Mouse (Mus musculus): ENCODE data around the gene Mark3. TPM values are rescaled to one million over a fixed set of nuclear protein-coding genes. Genes with fewer than 3 reads are reported as not detected.
"Not testable (repeated sequence)": the region's sequence is repeated elsewhere in the genome, so short reads cannot be mapped to it uniquely, and the experiment has no call there.

The Mark3 gene
- polyA plus RNA-seq, 1 experiment from 2014 or later, result 49.2 TPM

- peak within 1 kb of the TSS; percentile 97 for H3K27ac ChIP-seq (ENCODE audit: low read length)
- peaks cover 9% of the 10 kb centered on the region for H3K36me3 ChIP-seq (ENCODE audit: control insufficient read depth, insufficient read depth)
- WGBS, result 0% methylated on average over 44 of the region's 47 CpGs
- peak within 1 kb of the TSS; percentile 93 for H3K4me3 ChIP-seq (replicated peaks; ENCODE audit: low read length)
- peaks cover 26% of the 10 kb centered on the region for H3K4me1 ChIP-seq (replicated peaks; ENCODE audit: control insufficient read depth, insufficient read depth, low read length)
- peak within 1 kb of the TSS; percentile 72 for H3K4me2 ChIP-seq (ENCODE audit: low read length)
- peak within 1 kb of the TSS; percentile 96 for H3K9ac ChIP-seq (replicated peaks; ENCODE audit: low read depth, low read length)
- peak; percentile 99 for ATAC-seq
- no peaks in the 10 kb centered on the region for H3K27me3 ChIP-seq (replicated peaks; ENCODE audit: control insufficient read depth, insufficient read depth, low read length)
- no peaks in the 10 kb centered on the region for H3K9me3 ChIP-seq (ENCODE audit: control insufficient read depth, low read length)
These were observed 36.5 kb upstream of the Mark3 start, which contains the start of gene Eif5 for GRCm38 (mm10) chr12:111537796-111538291. Gene Eif5, plus strand, starts transcription at chr12:111538016.

GRCm38 (mm10) chr12:111538292-111539040 lies 35.9 kb upstream of the Mark3 start:
- Histone ChIP-seq H3K4me1 (replicated peaks; ENCODE audit: control insufficient read depth, insufficient read depth, low read length) (peaks cover 26% of the 10 kb centered on the region), H3K4me2 (ENCODE audit: low read length) (peak overlapping the region; percentile 72), H3K4me3 (replicated peaks; ENCODE audit: low read length) (peak overlapping the region; percentile 93), H3K9me3 (ENCODE audit: control insufficient read depth, low read length) (no peaks in the 10 kb centered on the region), H3K27me3 (replicated peaks; ENCODE audit: control insufficient read depth, insufficient read depth, low read length) (no peaks in the 10 kb centered on the region), H3K9ac (replicated peaks; ENCODE audit: low read depth, low read length) (peak overlapping the region; percentile 95), H3K36me3 (ENCODE audit: control insufficient read depth, insufficient read depth) (peaks cover 13% of the 10 kb centered on the region), H3K27ac (ENCODE audit: low read length) (peak overlapping the region; percentile 97)
- peak; percentile 45 for ATAC-seq
- under 1% methylated on average over 109 of the region's 111 CpGs for WGBS

- Histone ChIP-seq H3K4me3 (replicated peaks; ENCODE audit: low read length) (peak overlapping the region; percentile 93), H3K4me1 (replicated peaks; ENCODE audit: control insufficient read depth, insufficient read depth, low read length) (peaks cover 26% of the 10 kb centered on the region), H3K36me3 (ENCODE audit: control insufficient read depth, insufficient read depth) (peaks cover 18% of the 10 kb centered on the region), H3K27ac (ENCODE audit: low read length) (peak overlapping the region; percentile 97), H3K9me3 (ENCODE audit: control insufficient read depth, low read length) (no peaks in the 10 kb centered on the region), H3K9ac (replicated peaks; ENCODE audit: low read depth, low read length) (peak overlapping the region; percentile 95), H3K27me3 (replicated peaks; ENCODE audit: control insufficient read depth, insufficient read depth, low read length) (no peaks in the 10 kb centered on the region), H3K4me2 (ENCODE audit: low read length) (peak overlapping the region; percentile 72)
- no peak for ATAC-seq
- WGBS, result under 1% methylated on average over 18 of the region's 18 CpGs
These were observed 35.3 kb upstream of the Mark3 start for GRCm38 (mm10) chr12:111539041-111539345.

- WGBS, result 95% methylated on average over 3 of the region's 3 CpGs
- Histone ChIP-seq H3K36me3 (ENCODE audit: control insufficient read depth, insufficient read depth) (peaks cover 26% of the 10 kb centered on the region), H3K27me3 (replicated peaks; ENCODE audit: control insufficient read depth, insufficient read depth, low read length) (no peaks in the 10 kb centered on the region), H3K4me1 (replicated peaks; ENCODE audit: control insufficient read depth, insufficient read depth, low read length) (no peaks in the 10 kb centered on the region), H3K4me2 (ENCODE audit: low read length) (no peak overlapping the region), H3K27ac (ENCODE audit: low read length) (no peak overlapping the region), H3K4me3 (replicated peaks; ENCODE audit: low read length) (no peak overlapping the region), H3K9me3 (ENCODE audit: control insufficient read depth, low read length) (no peaks in the 10 kb centered on the region), H3K9ac (replicated peaks; ENCODE audit: low read depth, low read length) (no peak overlapping the region)
- ATAC-seq, result no peak
These were observed 27.3 kb upstream of the Mark3 start for GRCm38 (mm10) chr12:111547070-111547469.

- 59% methylated on average over 2 of the region's 2 CpGs for WGBS
These were observed 25.6 kb upstream of the Mark3 start for GRCm38 (mm10) chr12:111548555-111549289.

GRCm38 (mm10) chr12:111550679-111551078 lies 23.6 kb upstream of the Mark3 start:
- no peaks in the 10 kb centered on the region for H3K4me1 ChIP-seq (replicated peaks; ENCODE audit: control insufficient read depth, insufficient read depth, low read length)
- H3K4me3 ChIP-seq (replicated peaks; ENCODE audit: low read length), result no peak overlapping the region
- H3K36me3 ChIP-seq (ENCODE audit: control insufficient read depth, insufficient read depth), result peaks cover 11% of the 10 kb centered on the region
- H3K9ac ChIP-seq (replicated peaks; ENCODE audit: low read depth, low read length), result no peak overlapping the region
- ATAC-seq, result no peak
- no peaks in the 10 kb centered on the region for H3K27me3 ChIP-seq (replicated peaks; ENCODE audit: control insufficient read depth, insufficient read depth, low read length)
- no peak overlapping the region for H3K4me2 ChIP-seq (ENCODE audit: low read length)
- H3K9me3 ChIP-seq (ENCODE audit: control insufficient read depth, low read length), result no peaks in the 10 kb centered on the region
- H3K27ac ChIP-seq (ENCODE audit: low read length), result no peak overlapping the region
- WGBS, result 57% methylated on average over 1 of the region's 1 CpGs

More at GRCm38 (mm10) chr12:111548555-111549289, 25.6 kb upstream of the Mark3 start:
- peaks cover 20% of the 10 kb centered on the region for H3K36me3 ChIP-seq (ENCODE audit: control insufficient read depth, insufficient read depth)
- no peak overlapping the region for H3K27ac ChIP-seq (ENCODE audit: low read length)
- no peak for ATAC-seq
- no peak overlapping the region for H3K4me3 ChIP-seq (replicated peaks; ENCODE audit: low read length)
- no peaks in the 10 kb centered on the region for H3K27me3 ChIP-seq (replicated peaks; ENCODE audit: control insufficient read depth, insufficient read depth, low read length)
- H3K4me2 ChIP-seq (ENCODE audit: low read length), result no peak overlapping the region
- no peaks in the 10 kb centered on the region for H3K9me3 ChIP-seq (ENCODE audit: control insufficient read depth, low read length)
- no peak overlapping the region for H3K9ac ChIP-seq (replicated peaks; ENCODE audit: low read depth, low read length)
- H3K4me1 ChIP-seq (replicated peaks; ENCODE audit: control insufficient read depth, insufficient read depth, low read length), result no peaks in the 10 kb centered on the region

- 66% methylated on average over 8 of the region's 8 CpGs for WGBS
- Histone ChIP-seq H3K27ac (ENCODE audit: low read length) (no peak overlapping the region), H3K9ac (replicated peaks; ENCODE audit: low read depth, low read length) (no peak overlapping the region), H3K4me3 (replicated peaks; ENCODE audit: low read length) (no peak overlapping the region), H3K27me3 (replicated peaks; ENCODE audit: control insufficient read depth, insufficient read depth, low read length) (no peaks in the 10 kb centered on the region), H3K36me3 (ENCODE audit: control insufficient read depth, insufficient read depth) (peaks cover 3% of the 10 kb centered on the region), H3K4me2 (ENCODE audit: low read length) (no peak overlapping the region), H3K9me3 (ENCODE audit: control insufficient read depth, low read length) (no peaks in the 10 kb centered on the region), H3K4me1 (replicated peaks; ENCODE audit: control insufficient read depth, insufficient read depth, low read length) (no peaks in the 10 kb centered on the region)
- no peak for ATAC-seq
These were observed 22.0 kb upstream of the Mark3 start for GRCm38 (mm10) chr12:111552342-111552741.

GRCm38 (mm10) chr12:111555357-111555756 lies 19.0 kb upstream of the Mark3 start:
- H3K4me1 ChIP-seq (replicated peaks; ENCODE audit: control insufficient read depth, insufficient read depth, low read length), result 0 out of 2 replicates have a peak, but pooled peaks cover 4% of the 10 kb centered on the region
- no peak overlapping the region for H3K4me2 ChIP-seq (ENCODE audit: low read length)
- WGBS, result 70% methylated on average over 4 of the region's 4 CpGs
- H3K9me3 ChIP-seq (ENCODE audit: control insufficient read depth, low read length), result no peaks in the 10 kb centered on the region
- H3K9ac ChIP-seq (replicated peaks; ENCODE audit: low read depth, low read length), result no peak overlapping the region
- H3K4me3 ChIP-seq (replicated peaks; ENCODE audit: low read length), result no peak overlapping the region
- no peaks in the 10 kb centered on the region for H3K27me3 ChIP-seq (replicated peaks; ENCODE audit: control insufficient read depth, insufficient read depth, low read length)
- no peak for ATAC-seq
- no peak overlapping the region for H3K27ac ChIP-seq (ENCODE audit: low read length)
- H3K36me3 ChIP-seq (ENCODE audit: control insufficient read depth, insufficient read depth), result no peaks in the 10 kb centered on the region

- H3K4me1 ChIP-seq (replicated peaks; ENCODE audit: control insufficient read depth, insufficient read depth, low read length); H3K36me3 ChIP-seq (ENCODE audit: control insufficient read depth, insufficient read depth); H3K4me3 ChIP-seq (replicated peaks; ENCODE audit: low read length); H3K27me3 ChIP-seq (replicated peaks; ENCODE audit: control insufficient read depth, insufficient read depth, low read length); H3K9ac ChIP-seq (replicated peaks; ENCODE audit: low read depth, low read length); ATAC-seq; H3K4me2 ChIP-seq (ENCODE audit: low read length); H3K27ac ChIP-seq (ENCODE audit: low read length); H3K9me3 ChIP-seq (ENCODE audit: control insufficient read depth, low read length): not testable (repeated sequence)
- WGBS, result 83% methylated on average over 4 of the region's 5 CpGs
These were observed 18.4 kb upstream of the Mark3 start for GRCm38 (mm10) chr12:111555893-111556292.

All from forebrain, embryonic 16.5 days (tissue).